Mouse (Mus musculus) ES-E14 (cell line): ENCODE data around the gene Pofut1.

ENCODE experiments used
- CHD2 ChIP-seq: IDR thresholded peaks from 2 replicates; pipeline ENCODE4 v1.6.1; 2014; ENCODE audit warnings: mild to moderate bottlenecking, low read depth, low read length, inconsistent platforms
- HCFC1 ChIP-seq: IDR thresholded peaks from 2 replicates; pipeline ENCODE4 v1.6.1; 2012; ENCODE audit warnings: low read length, inconsistent platforms, borderline replicate concordance; ENCODE audit not compliant: insufficient read depth
- ZC3H11A ChIP-seq: IDR thresholded peaks from 2 replicates; pipeline ENCODE4 v1.6.1; 2012; ENCODE audit warnings: low read depth, mild to moderate bottlenecking, inconsistent platforms, low read length, borderline replicate concordance
- ZNF384 ChIP-seq: IDR thresholded peaks from 2 replicates; pipeline ENCODE4 v1.6.1; 2012; ENCODE audit warnings: low read depth, low read length, inconsistent platforms

- TF ChIP-seq ZNF384: no peak
- no peak for TF ChIP-seq HCFC1
- no peak for TF ChIP-seq CHD2
- no peak for TF ChIP-seq ZC3H11A
Observed at GRCm38 (mm10) chr2:153209286-153209685, 32.0 kb upstream of the Pofut1 start.
